Mouse (Mus musculus) kidney, adult 2 months (tissue): Measurements from ENCODE around the gene Insl5.

Experiments
- CTCF ChIP-seq: fragments of 200-500 bp; conservative IDR thresholded peaks from 2 replicates; pipeline ENCODE4 v1.5.1; 2011; ENCODE audit warnings: low read depth, mild to moderate bottlenecking, control low read depth, low read length, moderate library complexity, mixed read lengths; ENCODE audit not compliant: insufficient read depth, insufficient read length
- POLR2A ChIP-seq: fragments of 200-500 bp; IDR thresholded peaks from one replicate; pipeline ENCODE4 v1.6.1; 2011; ENCODE audit warnings: low read depth, low read length, control low read depth

DNA sequence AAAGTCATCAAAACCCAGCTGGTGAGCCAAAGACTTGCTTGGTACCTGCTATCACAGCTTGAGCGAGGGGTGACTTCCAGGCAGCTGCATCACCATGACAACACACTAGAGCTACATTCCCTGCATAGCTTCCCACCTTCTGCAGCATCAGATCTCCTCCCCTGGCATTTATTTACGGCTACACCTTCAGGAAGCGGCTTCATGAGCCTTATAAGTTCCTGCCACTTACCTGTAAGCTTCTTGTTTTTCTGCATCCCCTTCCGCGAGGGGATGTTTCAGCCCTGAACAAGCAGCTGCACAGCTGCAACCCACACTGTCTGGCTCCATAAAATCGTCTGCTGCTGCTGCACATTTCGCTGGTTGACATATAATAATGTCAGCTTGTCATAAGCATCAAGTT lies 14.8 kb downstream of the Insl5 start:
- TF ChIP-seq POLR2A, result no peak
- no peak for TF ChIP-seq CTCF
